ENCODE assay signal across 24 mouse cellular contexts in genomic region chr4:74311135-74311534, GRCm38 (mm10).
DNase-seq lines count a peak whose midpoint lies in the region; ATAC-seq and TF ChIP-seq lines count a peak whose summit lies in the region.
"Had no signal": no experiment of that assay in that cellular context is flagged by ENCODE, and none has a peak within 500 bp of the region (broad histone marks: within the 10 kb centered on the region; RNA-seq: fewer than 3 reads in every experiment).

No protein-coding gene starts in this region.

- no peak for TF ChIP-seq RAD21 in MEL (IDR thresholded peaks at IDR 0.05; ENCODE audit: low read depth, low read length)

- H3K27ac ChIP-seq in MEL (ENCODE audit: control insufficient read depth, low read depth, low read length): no peak overlapping the region
- no peak overlapping the region for H3K27ac ChIP-seq in kidney, embryonic 16.5 days (ENCODE audit: low read length)
- H3K27ac ChIP-seq in intestine, embryonic 15.5 days: no peak overlapping the region
- H3K27ac ChIP-seq: embryonic facial prominence, embryonic 10.5 days; embryonic facial prominence, embryonic 12.5 days; forebrain, embryonic 13.5 days; forebrain, embryonic 15.5 days had no signal

- H3K9ac ChIP-seq in MEL (ENCODE audit: control insufficient read depth, low read depth, low read length, poor library complexity, severe bottlenecking): no peak overlapping the region
- H3K9ac ChIP-seq in kidney, embryonic 16.5 days (replicated peaks; ENCODE audit: low read length): no peak overlapping the region
- H3K9ac ChIP-seq in intestine, embryonic 15.5 days: no peak overlapping the region
- H3K9ac ChIP-seq: embryonic facial prominence, embryonic 12.5 days; forebrain, embryonic 13.5 days; forebrain, embryonic 15.5 days; forebrain, postnatal 0 days had no signal

- TF ChIP-seq EP300 in MEL (IDR thresholded peaks at IDR 0.05; ENCODE audit: low read depth in 1 of 2, low read length in 2 of 2): no peak

- DNase-seq in A20 (ENCODE audit: low read depth, low spot score) (peak; percentile 78), MEL (ENCODE audit: low read depth, low spot score) (peak; percentile 10)
- no peak for DNase-seq in thymus, postnatal 25 days
- DNase-seq: adrenal gland, adult 2 months; adrenal gland, postnatal 10 days; adrenal gland, postnatal 25 days; B cell, adult 2 months; cerebellum, adult 11 months; cerebellum, adult 18-20 months; cerebellum, adult 9-10 months; cerebellum, postnatal 10 days; cerebellum, postnatal 25 days; forebrain, postnatal 0 days had no signal

- H3K4me2 ChIP-seq in kidney, embryonic 16.5 days (replicated peaks; ENCODE audit: low read depth, low read length): no peak overlapping the region
- no peak overlapping the region for H3K4me2 ChIP-seq in intestine, embryonic 15.5 days (replicated peaks)
- H3K4me2 ChIP-seq: embryonic facial prominence, embryonic 12.5 days; forebrain, embryonic 13.5 days; forebrain, embryonic 15.5 days had no signal

- ATAC-seq in granulocyte monocyte progenitor cell, adult 5-6 weeks (replicated peaks; ENCODE audit: poor library complexity, severe bottlenecking): peak; percentile 56
- 0 out of 2 replicates have a peak, but pooled peaks have one; percentile 31 for ATAC-seq in megakaryocyte progenitor cell, adult 5-6 weeks (replicated peaks; ENCODE audit: poor library complexity)
- no peak for ATAC-seq in kidney, embryonic 16.5 days (ENCODE audit: low FRiP score, low TSS enrichment)
- no peak for ATAC-seq in intestine, embryonic 15.5 days
- ATAC-seq: CD4-positive, CD25-positive, alpha-beta regulatory T cell, adult 4 months; forebrain, embryonic 13.5 days; forebrain, embryonic 15.5 days; forebrain, postnatal 0 days had no signal

- TF ChIP-seq CTCF in MEL (IDR thresholded peaks at IDR 0.05 in 2 of 3, conservative IDR thresholded peaks at IDR 0.05 in 1 of 3; ENCODE audit: control insufficient read depth in 1 of 3, insufficient read depth in 1 of 3, low read depth in 2 of 3, low read length in 3 of 3, poor library complexity in 1 of 3, severe bottlenecking in 1 of 3): no peak

- no peak overlapping the region for H3K4me3 ChIP-seq in MEL (ENCODE audit: control insufficient read depth in 1 of 2, insufficient read depth in 1 of 2, low read depth in 2 of 2, low read length in 2 of 2)
- no peak overlapping the region for H3K4me3 ChIP-seq in kidney, embryonic 16.5 days (ENCODE audit: low read length)
- H3K4me3 ChIP-seq in intestine, embryonic 15.5 days (replicated peaks): no peak overlapping the region
- H3K4me3 ChIP-seq: embryonic facial prominence, embryonic 10.5 days; embryonic facial prominence, embryonic 12.5 days; forebrain, embryonic 13.5 days; forebrain, embryonic 15.5 days had no signal

- no peaks in the 10 kb centered on the region for H3K9me3 ChIP-seq in MEL (replicated peaks; ENCODE audit: insufficient read depth, low read length)
- no peaks in the 10 kb centered on the region for H3K9me3 ChIP-seq in kidney, embryonic 16.5 days (ENCODE audit: low read length)
- H3K9me3 ChIP-seq in intestine, embryonic 15.5 days: no peaks in the 10 kb centered on the region
- H3K9me3 ChIP-seq: embryonic facial prominence, embryonic 10.5 days; embryonic facial prominence, embryonic 12.5 days; forebrain, embryonic 13.5 days; forebrain, embryonic 15.5 days; G1E had no signal

- no peaks in the 10 kb centered on the region for H3K27me3 ChIP-seq in MEL (ENCODE audit: control insufficient read depth in 1 of 2, insufficient read depth in 2 of 2, low read length in 2 of 2)
- no peaks in the 10 kb centered on the region for H3K27me3 ChIP-seq in kidney, embryonic 16.5 days (ENCODE audit: insufficient read depth, low read length)
- no peaks in the 10 kb centered on the region for H3K27me3 ChIP-seq in intestine, embryonic 15.5 days (replicated peaks)
- H3K27me3 ChIP-seq: CH12.LX; embryonic facial prominence, embryonic 12.5 days; forebrain, embryonic 13.5 days; forebrain, embryonic 15.5 days had no signal

- peaks cover 0 to 14% of the 10 kb centered on the region in 2 experiments; a peak in 3 of 4 replicates for H3K36me3 ChIP-seq in MEL (ENCODE audit: control insufficient read depth in 1 of 2, insufficient read depth in 2 of 2, low read length in 2 of 2)
- H3K36me3 ChIP-seq in kidney, embryonic 16.5 days (ENCODE audit: insufficient read depth, low read length): peaks cover 9% of the 10 kb centered on the region
- H3K36me3 ChIP-seq in intestine, embryonic 15.5 days: no peaks in the 10 kb centered on the region

- H3K79me2 ChIP-seq in MEL (ENCODE audit: control insufficient read depth, insufficient read depth, low read length, poor library complexity): no peaks in the 10 kb centered on the region

- no peaks in the 10 kb centered on the region for H3K4me1 ChIP-seq in MEL (ENCODE audit: control insufficient read depth in 1 of 2, insufficient read depth in 2 of 2, low read length in 2 of 2)
- no peaks in the 10 kb centered on the region for H3K4me1 ChIP-seq in kidney, embryonic 16.5 days (ENCODE audit: insufficient read depth, low read length)
- no peaks in the 10 kb centered on the region for H3K4me1 ChIP-seq in intestine, embryonic 15.5 days (replicated peaks)
- H3K4me1 ChIP-seq: embryonic facial prominence, embryonic 10.5 days; embryonic facial prominence, embryonic 12.5 days; forebrain, embryonic 13.5 days; forebrain, embryonic 15.5 days had no signal

- no peak for TF ChIP-seq POLR2A in MEL (IDR thresholded peaks at IDR 0.05; ENCODE audit: control insufficient read depth in 1 of 2, insufficient read depth in 1 of 2, low read depth in 1 of 2, low read length in 2 of 2, poor library complexity in 1 of 2)

- 91% methylated on average over 5 of the region's 5 CpGs for WGBS in kidney, embryonic 16.5 days
- WGBS in intestine, embryonic 15.5 days: 91% methylated on average over 5 of the region's 5 CpGs

TF ChIP-seq in MEL, 35 proteins besides CTCF, POLR2A, EP300 and RAD21:
- TF ChIP-seq MYB (IDR thresholded peaks at IDR 0.05; ENCODE audit: low read depth, low read length) (no peak), ZMIZ1 (IDR thresholded peaks at IDR 0.05; ENCODE audit: low read depth, low read length) (no peak)
TF ChIP-seq in MEL: peak in this region for 0.

Comparison
In these comparisons a context has a peak if more than half of its experiments do, and no peak if none do; other contexts are left out.
1. ATAC-seq: peak in granulocyte monocyte progenitor cell, adult 5-6 weeks (single experiment) and megakaryocyte progenitor cell, adult 5-6 weeks (single experiment); none in kidney, embryonic 16.5 days (single experiment) and intestine, embryonic 15.5 days (single experiment).